Mouse (Mus musculus): Measurements from ENCODE around the gene Map3k13. TPM values are rescaled to one million over a fixed set of nuclear protein-coding genes. Genes with fewer than 3 reads are reported as not detected.
A peak's percentile ranks its signal among the peaks of the same experiment; 100 is the strongest.

The Map3k13 gene
- polyA plus RNA-seq, 1 experiment from 2014 or later, result 1.0 TPM

- H3K27me3 ChIP-seq, result no peaks in the 10 kb centered on the region
- H3K9ac ChIP-seq, result no peak overlapping the region
- no peaks in the 10 kb centered on the region for H3K36me3 ChIP-seq
Observed at GRCm38 (mm10) chr16:21955591-21955990, 161.4 kb downstream of the Map3k13 start.

GRCm38 (mm10) chr16:21965576-21965975 lies 171.4 kb downstream of the Map3k13 start:
- no peak for ATAC-seq (ENCODE audit: low FRiP score, low read depth)
- Histone ChIP-seq H3K9me3 (no peaks in the 10 kb centered on the region), H3K27ac (no peak overlapping the region), H3K4me3 (no peak overlapping the region), H3K36me3 (no peaks in the 10 kb centered on the region), H3K27me3 (no peaks in the 10 kb centered on the region), H3K9ac (no peak overlapping the region), H3K4me2 (replicated peaks) (no peak overlapping the region), H3K4me1 (no peaks in the 10 kb centered on the region)
- WGBS, result 88% methylated on average over 3 of the region's 3 CpGs

More at GRCm38 (mm10) chr16:21955591-21955990, 161.4 kb downstream of the Map3k13 start:
- WGBS, result 74% methylated on average over 12 of the region's 12 CpGs
- H3K4me2 ChIP-seq (replicated peaks), result no peak overlapping the region
- ATAC-seq (ENCODE audit: low FRiP score, low read depth), result no peak
- H3K27ac ChIP-seq, result no peak overlapping the region
- H3K9me3 ChIP-seq, result no peaks in the 10 kb centered on the region
- H3K4me3 ChIP-seq, result no peak overlapping the region
- no peaks in the 10 kb centered on the region for H3K4me1 ChIP-seq

- H3K36me3 ChIP-seq, result no peaks in the 10 kb centered on the region
- ATAC-seq (ENCODE audit: low FRiP score, low read depth), result no peak
- no peak overlapping the region for H3K27ac ChIP-seq
- H3K9me3 ChIP-seq, result no peaks in the 10 kb centered on the region
- WGBS, result 76% methylated on average over 5 of the region's 5 CpGs
- H3K9ac ChIP-seq, result no peak overlapping the region
- H3K4me2 ChIP-seq (replicated peaks), result no peak overlapping the region
- no peaks in the 10 kb centered on the region for H3K27me3 ChIP-seq
- no peaks in the 10 kb centered on the region for H3K4me1 ChIP-seq
- H3K4me3 ChIP-seq, result no peak overlapping the region
Observed at GRCm38 (mm10) chr16:21969874-21970273, 175.7 kb downstream of the Map3k13 start.

- no peak overlapping the region for H3K27ac ChIP-seq
- H3K4me1 ChIP-seq, result no peaks in the 10 kb centered on the region
- H3K36me3 ChIP-seq, result no peaks in the 10 kb centered on the region
- no peak overlapping the region for H3K4me3 ChIP-seq
- ATAC-seq (ENCODE audit: low FRiP score, low read depth), result no peak
- H3K27me3 ChIP-seq, result peaks cover 2% of the 10 kb centered on the region
- no peak overlapping the region for H3K9ac ChIP-seq
- 88% methylated on average over 6 of the region's 6 CpGs for WGBS
- H3K9me3 ChIP-seq, result no peaks in the 10 kb centered on the region
- H3K4me2 ChIP-seq (replicated peaks), result no peak overlapping the region
Observed at GRCm38 (mm10) chr16:21970536-21970935, 176.4 kb downstream of the Map3k13 start.

GRCm38 (mm10) chr16:21971446-21971845 lies 177.3 kb downstream of the Map3k13 start:
- Histone ChIP-seq H3K27me3 (peaks cover 11% of the 10 kb centered on the region), H3K4me2 (replicated peaks) (no peak overlapping the region), H3K27ac (no peak overlapping the region), H3K4me1 (peaks cover 4% of the 10 kb centered on the region), H3K36me3 (no peaks in the 10 kb centered on the region), H3K9me3 (no peaks in the 10 kb centered on the region), H3K4me3 (no peak overlapping the region), H3K9ac (no peak overlapping the region)
- WGBS, result 48% methylated on average over 4 of the region's 4 CpGs
- ATAC-seq (ENCODE audit: low FRiP score, low read depth), result no peak

- H3K4me1 ChIP-seq, result peaks cover 4% of the 10 kb centered on the region
- no peaks in the 10 kb centered on the region for H3K9me3 ChIP-seq
- H3K27me3 ChIP-seq, result peaks cover 15% of the 10 kb centered on the region
- H3K9ac ChIP-seq, result peak overlapping the region; percentile 39; the same call in 1 of the 2 replicates
- no peaks in the 10 kb centered on the region for H3K36me3 ChIP-seq
- no peak for ATAC-seq (ENCODE audit: low FRiP score, low read depth)
- H3K4me3 ChIP-seq, result peak overlapping the region; percentile 11; the same call in 1 of the 2 replicates
- WGBS, result 5% methylated on average over 16 of the region's 16 CpGs
- peak overlapping the region; percentile 47 for H3K4me2 ChIP-seq (replicated peaks)
- H3K27ac ChIP-seq, result no peak overlapping the region
Observed at GRCm38 (mm10) chr16:21976203-21976602, 182.1 kb downstream of the Map3k13 start.

- no peaks in the 10 kb centered on the region for H3K36me3 ChIP-seq
- peaks cover 4% of the 10 kb centered on the region for H3K4me1 ChIP-seq
- no peaks in the 10 kb centered on the region for H3K9me3 ChIP-seq
- peaks cover 15% of the 10 kb centered on the region for H3K27me3 ChIP-seq
- no peak for ATAC-seq (ENCODE audit: low FRiP score, low read depth)
- WGBS, result 62% methylated on average over 5 of the region's 5 CpGs
- no peak overlapping the region for H3K9ac ChIP-seq
- H3K27ac ChIP-seq, result no peak overlapping the region
- no peak overlapping the region for H3K4me3 ChIP-seq
- H3K4me2 ChIP-seq (replicated peaks), result no peak overlapping the region
Observed at GRCm38 (mm10) chr16:21977347-21977746, 183.2 kb downstream of the Map3k13 start.

Other genes with a start within 250 kb of the Map3k13 start
- 24.9 and 26.3 TPM in 2 replicates for gene 2510009E07Rik, start 99.7 kb upstream of the Map3k13 start, polyA plus RNA-seq (2015; fragmentation: Nextera tagmentation; extraction: Ambion mirVana)
- gene Ehhadh, start 6.5 kb upstream of the Map3k13 start, polyA plus RNA-seq (2015; fragmentation: Nextera tagmentation; extraction: Ambion mirVana), result 2.6 and 2.9 TPM in 2 replicates
- 34.5 and 35.9 TPM in 2 replicates for gene Tmem41a, start 153.2 kb downstream of the Map3k13 start, polyA plus RNA-seq (2015; fragmentation: Nextera tagmentation; extraction: Ambion mirVana)
- gene Liph, start 201.3 kb downstream of the Map3k13 start, polyA plus RNA-seq (2015; fragmentation: Nextera tagmentation; extraction: Ambion mirVana), result 0.94 and 1.1 TPM in 2 replicates
- 48.1 and 52.7 TPM in 2 replicates for gene Senp2, start 215.1 kb downstream of the Map3k13 start, polyA plus RNA-seq (2015; fragmentation: Nextera tagmentation; extraction: Ambion mirVana)

Data from limb, embryonic 13.5 days (tissue).